Mouse (Mus musculus) central nervous system, embryonic 18 days (tissue): ENCODE measurements around the gene Dvl2. TPM values are rescaled to one million over a fixed set of nuclear protein-coding genes. Genes with fewer than 3 reads are reported as not detected.

Source experiments
- polyA plus RNA-seq: library from polyadenylated mRNA; depleted of rRNA; stranded (reverse); fragments of >200 nt; gene quantifications from 2 replicates; pipeline ENCODE4 v1.2.3, GENCODE M21; 2012; rRNA removed

Gene Dvl2
- polyA plus RNA-seq, result 26.9 and 34.5 TPM in 2 replicates

DNA sequence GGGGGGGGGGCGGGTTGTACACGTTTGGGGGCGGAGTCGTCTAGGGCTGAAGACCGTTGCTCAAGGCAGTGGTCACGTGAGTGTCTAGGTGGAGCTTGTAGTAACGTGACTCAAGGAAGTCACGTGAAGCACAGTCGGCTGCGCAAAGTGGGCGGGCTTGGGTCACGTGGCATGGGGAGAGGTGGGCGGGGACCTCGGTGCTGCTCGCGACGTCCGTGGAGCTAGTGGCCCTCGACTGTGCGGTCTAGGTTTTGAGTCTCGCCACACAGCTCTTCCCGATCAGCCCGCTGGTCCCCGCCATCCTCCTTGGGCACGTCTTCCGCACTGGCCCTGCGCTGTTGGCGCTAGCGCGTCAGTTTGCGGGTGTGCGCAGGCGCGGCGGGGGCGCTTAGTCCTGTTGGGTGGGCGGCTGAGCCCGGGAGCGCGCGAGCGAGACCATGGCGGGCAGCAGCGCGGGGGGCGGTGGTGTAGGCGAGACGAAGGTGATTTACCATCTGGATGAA lies at the start of gene Dvl2:
Dvl2 (plus strand) TSS at position 200 of the 503 bp plus-strand sequence.

GRCm38 (mm10) chr11:69964650-69965270 lies 35.6 kb upstream of the Dvl2 start, which contains the start of gene Cldn7:
Gene Cldn7, plus strand, starts transcription at chr11:69964779.

DNA sequence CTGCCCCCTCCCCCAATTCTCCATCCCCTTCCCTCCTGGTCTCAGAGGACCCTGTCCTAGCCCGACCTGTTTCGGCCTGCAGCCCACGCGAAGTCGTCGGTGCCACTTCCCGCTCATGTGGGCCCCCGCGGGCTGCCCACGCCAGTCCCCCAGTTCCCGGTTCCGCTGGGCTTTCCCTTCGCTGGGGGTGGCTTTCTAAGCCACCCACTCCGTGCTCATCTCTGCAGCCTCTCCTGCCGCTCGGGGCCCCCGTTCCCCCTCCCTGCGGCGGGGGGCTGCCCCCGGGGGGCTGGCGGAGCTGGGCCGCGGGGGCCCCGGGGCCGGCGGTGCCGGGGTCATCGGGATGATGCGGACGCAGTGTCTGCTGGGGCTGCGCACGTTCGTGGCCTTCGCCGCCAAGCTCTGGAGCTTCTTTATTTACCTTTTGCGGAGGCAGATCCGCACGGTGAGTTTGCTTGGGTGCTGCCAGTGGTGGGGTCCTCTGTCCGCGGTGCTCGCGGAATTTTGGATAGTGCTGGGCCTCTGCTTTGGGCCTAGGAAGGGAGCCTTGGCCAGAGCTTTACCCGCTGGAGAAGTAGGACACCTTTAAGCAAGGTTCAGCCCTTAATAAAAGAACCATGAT lies 19.1 kb upstream of the Dvl2 start, which contains the start of gene Ctdnep1:
Ctdnep1 (plus strand) TSS at position 16 of the 622 bp plus-strand sequence.

DNA sequence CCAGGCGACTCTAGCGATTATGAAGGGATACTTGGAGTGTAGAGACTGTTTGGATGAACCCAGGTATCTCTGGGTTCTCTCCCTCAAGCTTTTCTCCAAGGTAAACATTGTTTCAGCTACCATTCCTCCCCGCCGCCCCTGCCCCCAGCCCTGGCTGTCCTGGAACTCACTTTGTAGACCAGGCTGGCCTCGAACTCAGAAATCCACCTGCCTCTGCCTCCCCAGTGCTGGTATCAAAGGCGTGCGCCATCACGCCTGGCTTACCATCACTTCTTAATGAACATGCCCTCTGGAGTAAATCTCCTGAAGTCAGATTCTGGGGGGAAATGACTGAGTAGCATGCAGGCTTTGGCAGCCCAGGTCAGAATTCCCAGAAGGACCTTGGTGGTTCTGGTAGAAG lies 18.2 kb upstream of the Dvl2 start, which contains the start of gene Elp5:
Elp5 (minus strand) TSS at position 293 of the 400 bp plus-strand sequence.

DNA sequence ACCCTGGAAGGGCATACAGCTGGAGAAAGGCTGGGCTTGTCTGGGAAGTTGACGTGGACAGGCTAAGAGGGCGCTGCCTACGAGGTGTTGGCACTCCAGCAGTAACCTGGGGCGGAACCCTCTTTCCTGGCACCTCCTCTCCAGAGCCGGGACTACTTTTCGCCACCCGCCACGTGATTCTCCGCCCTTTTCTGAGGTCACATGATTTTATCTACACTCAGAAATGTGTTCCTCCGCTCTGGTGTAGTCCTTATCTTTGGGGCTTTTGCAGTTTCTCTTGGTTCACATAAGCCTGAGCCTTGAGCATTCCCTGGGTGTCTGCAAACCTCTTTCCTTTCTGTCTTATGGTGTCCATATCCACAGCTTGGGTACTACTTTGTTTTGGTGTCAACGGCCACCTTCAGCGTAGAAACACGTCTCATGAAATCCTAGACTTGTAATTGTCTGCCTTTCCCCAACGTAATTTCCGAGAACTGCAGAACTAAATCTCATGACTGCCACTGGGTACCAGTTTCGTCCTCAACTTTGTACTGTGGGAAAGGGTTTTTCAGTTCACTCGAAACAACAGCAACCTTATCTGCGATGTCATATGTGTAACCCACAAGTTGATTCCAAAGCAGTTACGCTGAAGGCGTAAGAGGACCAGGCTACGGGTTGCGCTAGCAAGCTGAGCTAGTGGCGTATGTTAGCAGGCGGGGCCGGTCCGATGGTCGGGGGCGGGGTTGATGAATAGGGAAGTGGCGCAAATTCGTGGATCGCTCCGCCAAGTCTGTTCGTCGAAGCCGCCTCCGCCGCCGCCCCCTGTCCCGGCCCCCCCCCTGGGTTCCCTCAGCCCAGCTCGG lies 9.3 kb upstream of the Dvl2 start, which contains the start of gene Gabarap:
Gabarap (plus strand) TSS at position 294 of the 842 bp plus-strand sequence.

DNA sequence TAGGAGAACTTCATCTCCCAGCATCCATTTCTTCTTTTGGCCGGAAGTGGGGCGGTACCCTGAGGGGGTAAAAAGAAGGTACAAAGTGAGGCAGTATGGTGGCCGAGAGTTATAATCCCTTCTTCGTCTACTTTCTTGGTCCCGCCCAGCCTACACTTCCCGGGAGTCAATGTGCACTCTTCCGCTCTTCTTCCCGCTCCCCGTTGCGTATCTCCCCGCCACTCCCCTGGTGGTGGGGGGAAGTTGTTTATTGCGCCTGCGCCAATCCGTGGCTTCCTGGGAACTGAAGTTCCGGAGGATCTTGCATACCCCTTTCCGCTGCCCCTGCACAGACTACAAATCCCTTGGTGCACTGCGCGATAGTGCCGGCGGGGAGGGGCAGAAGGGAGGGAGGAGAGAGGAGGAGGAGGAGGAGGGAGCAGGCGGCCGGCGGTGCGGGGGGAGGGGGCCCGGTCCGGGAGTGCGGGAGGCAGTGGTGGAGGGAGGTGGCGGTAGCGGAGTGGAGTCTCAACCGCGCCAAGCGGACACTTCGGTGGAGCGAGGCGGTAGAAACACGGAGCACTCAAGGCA lies 4.9 kb upstream of the Dvl2 start, which contains the start of gene Phf23:
Phf23 (plus strand) TSS at position 387 of the 570 bp plus-strand sequence.

GRCm38 (mm10) chr11:70014880-70015558 lies 14.6 kb downstream of the Dvl2 start, which contains the start of gene Acadvl:
Gene Acadvl, minus strand, starts transcription at chr11:70015411.

DNA sequence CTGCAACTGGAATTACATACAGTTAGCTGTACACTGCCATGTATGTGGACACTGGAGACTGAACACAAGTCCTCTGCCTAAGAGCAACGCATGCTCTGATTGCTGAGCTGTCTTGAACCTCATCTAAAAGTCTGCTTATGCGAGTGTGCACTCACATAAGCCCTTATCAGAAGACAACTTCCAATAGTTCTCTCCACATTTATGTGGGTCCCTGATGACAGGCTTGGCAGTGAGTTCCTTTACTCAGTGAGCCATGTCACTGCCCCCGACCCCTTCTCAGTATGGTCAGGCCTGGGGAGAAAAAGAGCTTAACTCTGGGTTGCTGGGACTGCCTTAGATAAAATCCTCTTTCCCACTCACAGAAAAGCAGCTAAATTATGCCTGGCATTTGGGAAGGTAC lies 16.3 kb downstream of the Dvl2 start, which contains the start of gene Dlg4:
Dlg4 (plus strand) TSS at position 274 of the 400 bp plus-strand sequence.

GRCm38 (mm10) chr11:70053898-70054570 lies 53.6 kb downstream of the Dvl2 start, which contains the start of gene Asgr1:
Gene Asgr1, plus strand, starts transcription at chr11:70054085.

Other genes with a start within 250 kb of the Dvl2 start
- 20.4 and 20.9 TPM in 2 replicates for gene Polr2a, start 242.0 kb upstream of the Dvl2 start, polyA plus RNA-seq
- 0.12 and 0.20 TPM in 2 replicates for gene Slc35g3, start 238.6 kb upstream of the Dvl2 start, polyA plus RNA-seq
- 15.8 and 16.1 TPM in 2 replicates for gene Zbtb4, start 234.7 kb upstream of the Dvl2 start, polyA plus RNA-seq
- 1.6 and 5.2 TPM in 2 replicates for gene Chrnb1, start 204.7 kb upstream of the Dvl2 start, polyA plus RNA-seq
- gene Fgf11, start 198.7 kb upstream of the Dvl2 start, polyA plus RNA-seq, result 23.7 and 27.4 TPM in 2 replicates
- gene Tmem102, start 195.0 kb upstream of the Dvl2 start, polyA plus RNA-seq, result 0.13 and 0.25 TPM in 2 replicates
- gene Gm39566, start 185.3 kb upstream of the Dvl2 start, polyA plus RNA-seq, result not detected in 2 replicates
- not detected in 2 replicates for gene Spem2, start 182.1 kb upstream of the Dvl2 start, polyA plus RNA-seq
- gene Spem1, start 178.4 kb upstream of the Dvl2 start, polyA plus RNA-seq, result 1.3 and 1.5 TPM in 2 replicates
- gene Nlgn2, start 162.8 kb upstream of the Dvl2 start, polyA plus RNA-seq, result 90.2 and 112 TPM in 2 replicates
- gene Tmem256, start 162.1 kb upstream of the Dvl2 start, polyA plus RNA-seq, result 232 and 256 TPM in 2 replicates
- 73.6 and 80.2 TPM in 2 replicates for gene Plscr3, start 154.2 kb upstream of the Dvl2 start, polyA plus RNA-seq
- gene Tnk1, start 141.9 kb upstream of the Dvl2 start, polyA plus RNA-seq, result 0.04 and 0.18 TPM in 2 replicates
- gene Tmem95, start 122.6 kb upstream of the Dvl2 start, polyA plus RNA-seq, result not detected in 2 replicates
- 1.2 TPM in 2 replicates for gene Kctd11, start 119.2 kb upstream of the Dvl2 start, polyA plus RNA-seq
- 0.61 and 0.68 TPM in 2 replicates for gene Acap1, start 105.1 kb upstream of the Dvl2 start, polyA plus RNA-seq
- 5.3 and 5.6 TPM in 2 replicates for gene 2810408A11Rik, start 99.6 kb upstream of the Dvl2 start, polyA plus RNA-seq
- gene Neurl4, start 99.5 kb upstream of the Dvl2 start, polyA plus RNA-seq, result 111 and 113 TPM in 2 replicates
- 60.8 and 63.8 TPM in 2 replicates for gene Gps2, start 86.7 kb upstream of the Dvl2 start, polyA plus RNA-seq
- gene Eif5a, start 78.6 kb upstream of the Dvl2 start, polyA plus RNA-seq, result 777 and 816 TPM in 2 replicates
- 48.3 and 53.7 TPM in 2 replicates for gene Ybx2, start 64.8 kb upstream of the Dvl2 start, polyA plus RNA-seq
- 3.7 and 4.9 TPM in 2 replicates for gene Slc2a4, start 52.4 kb upstream of the Dvl2 start, polyA plus RNA-seq
- gene Cldn7, start 35.8 kb upstream of the Dvl2 start, polyA plus RNA-seq, result 0.21 and 2.5 TPM in 2 replicates
- 93.3 and 102 TPM in 2 replicates for gene Ctdnep1, start 19.4 kb upstream of the Dvl2 start, polyA plus RNA-seq
- 151 and 159 TPM in 2 replicates for gene Elp5, start 18.1 kb upstream of the Dvl2 start, polyA plus RNA-seq
- gene Gabarap, start 9.5 kb upstream of the Dvl2 start, polyA plus RNA-seq, result 412 and 425 TPM in 2 replicates
- 41.8 and 47.6 TPM in 2 replicates for gene Phf23, start 4.8 kb upstream of the Dvl2 start, polyA plus RNA-seq
- 46.1 and 54.7 TPM in 2 replicates for gene Acadvl, start 14.8 kb downstream of the Dvl2 start, polyA plus RNA-seq
- 242 and 275 TPM in 2 replicates for gene Dlg4, start 16.3 kb downstream of the Dvl2 start, polyA plus RNA-seq
- gene Asgr1, start 53.5 kb downstream of the Dvl2 start, polyA plus RNA-seq, result 3.4 and 3.5 TPM in 2 replicates
- gene Asgr2, start 92.0 kb downstream of the Dvl2 start, polyA plus RNA-seq, result 0.28 and 0.35 TPM in 2 replicates
- 0.74 and 0.91 TPM in 2 replicates for gene Mgl2, start 129.7 kb downstream of the Dvl2 start, polyA plus RNA-seq
- 0.93 and 1.1 TPM in 2 replicates for gene Clec10a, start 155.6 kb downstream of the Dvl2 start, polyA plus RNA-seq
- gene Slc16a11, start 212.2 kb downstream of the Dvl2 start, polyA plus RNA-seq, result 16.9 and 18.9 TPM in 2 replicates
- gene Slc16a13, start 220.5 kb downstream of the Dvl2 start, polyA plus RNA-seq, result 10.1 and 12.7 TPM in 2 replicates
- gene Bcl6b, start 229.2 kb downstream of the Dvl2 start, polyA plus RNA-seq, result 5.1 and 5.5 TPM in 2 replicates
- gene 0610010K14Rik, start 237.3 kb downstream of the Dvl2 start, polyA plus RNA-seq, result 150 and 160 TPM in 2 replicates
- 12.2 and 12.8 TPM in 2 replicates for gene Gm21988, start 239.2 kb downstream of the Dvl2 start, polyA plus RNA-seq
- gene Rnasek, start 239.2 kb downstream of the Dvl2 start, polyA plus RNA-seq, result 122 and 145 TPM in 2 replicates